Mouse (Mus musculus): ENCODE results near the gene Fbxw10. TPM values are rescaled to one million over a fixed set of nuclear protein-coding genes. Genes with fewer than 3 reads are reported as not detected.

Gene Fbxw10
- total and polyA plus RNA-seq, 3 experiments: 0.89 to 0.97 TPM; not detected in 1

DNA sequence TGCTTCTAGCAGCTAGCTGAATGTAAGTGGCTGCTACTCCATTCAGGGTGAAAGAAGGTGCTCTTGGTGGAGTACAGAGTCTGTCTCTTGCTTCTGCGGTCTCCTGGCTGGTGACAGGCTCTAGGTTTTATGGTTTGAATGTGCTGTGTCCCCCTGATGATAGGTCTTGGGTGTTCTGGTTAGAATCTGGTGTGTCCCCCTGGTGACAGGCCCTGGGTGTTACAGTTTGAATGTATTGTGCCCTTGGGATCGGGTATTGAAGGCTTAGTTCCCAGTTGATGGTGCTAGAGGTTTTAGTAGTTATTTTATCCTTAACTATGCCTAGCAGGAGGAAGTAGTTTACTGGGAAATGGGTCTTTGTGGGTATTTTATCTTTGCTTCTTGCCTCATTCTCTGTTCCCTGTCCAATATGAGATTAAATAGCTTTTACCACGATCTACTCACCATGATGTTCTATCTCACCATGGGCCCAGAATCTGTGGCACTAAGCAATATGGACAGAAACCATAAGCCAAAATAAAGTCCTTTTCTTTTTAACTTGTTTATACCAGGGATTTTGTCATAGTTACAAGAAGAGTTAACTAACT is 62.9 kb downstream of the Fbxw10 start:
- DNase-seq: no peak

DNA sequence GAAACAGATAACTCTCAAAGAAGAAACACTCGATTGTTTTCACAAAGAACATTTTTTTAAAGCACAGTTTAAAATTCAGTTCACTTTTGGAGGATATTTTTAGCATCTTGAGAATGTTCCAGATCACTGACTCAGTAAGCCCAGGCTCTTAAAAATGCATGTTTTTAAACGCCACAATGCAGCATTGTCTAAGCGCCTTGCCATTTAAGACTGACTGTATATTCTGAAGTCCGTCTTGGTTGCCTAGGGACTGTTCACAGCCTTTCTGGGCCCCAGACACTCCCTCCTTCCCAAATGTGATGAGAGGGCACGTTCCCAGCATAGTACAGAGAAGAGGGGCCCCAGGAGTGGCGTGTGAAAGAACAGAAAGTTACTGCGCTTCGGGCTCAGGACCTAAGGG is 64.5 kb downstream of the Fbxw10 start:
- no peak for DNase-seq

DNA sequence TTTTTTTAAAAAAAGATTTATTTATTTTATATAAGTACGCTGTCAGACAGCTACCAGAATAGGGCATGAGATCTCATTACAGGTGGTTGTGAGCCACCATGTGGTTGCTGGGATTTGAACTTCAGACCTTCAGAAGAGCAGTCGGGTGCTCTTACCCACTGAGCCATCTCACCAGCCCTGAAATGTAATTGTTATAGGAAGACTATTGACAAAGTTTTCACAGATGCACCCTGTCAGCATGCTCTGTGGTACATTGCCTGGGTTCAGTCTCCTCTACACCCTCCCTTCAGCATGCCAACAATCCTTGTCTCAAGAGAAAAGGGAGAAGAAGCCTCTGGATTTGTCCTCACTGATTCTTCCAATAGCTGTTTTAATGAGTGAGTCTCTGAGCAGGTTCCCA is 66.3 kb downstream of the Fbxw10 start:
- DNase-seq: no peak

DNA sequence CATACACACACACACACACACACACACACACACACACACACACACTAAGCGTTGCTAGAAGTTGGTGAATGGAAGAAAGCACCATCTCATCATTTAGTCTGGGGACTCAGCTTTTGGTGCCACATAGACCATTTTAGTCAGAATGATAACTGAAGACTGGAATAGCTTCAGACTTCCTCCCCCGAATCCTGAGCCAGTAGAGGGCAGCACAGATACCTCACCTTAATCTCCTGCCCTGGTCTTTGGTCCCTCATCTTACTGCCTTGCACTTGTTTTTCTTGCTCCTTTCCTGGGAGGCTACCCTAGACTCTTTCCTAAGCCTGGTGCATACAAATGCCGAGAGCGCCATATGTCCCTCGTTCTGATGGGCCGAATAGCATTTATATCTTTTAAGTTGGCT is 67.7 kb downstream of the Fbxw10 start:
- peak; percentile 43 for DNase-seq

DNA sequence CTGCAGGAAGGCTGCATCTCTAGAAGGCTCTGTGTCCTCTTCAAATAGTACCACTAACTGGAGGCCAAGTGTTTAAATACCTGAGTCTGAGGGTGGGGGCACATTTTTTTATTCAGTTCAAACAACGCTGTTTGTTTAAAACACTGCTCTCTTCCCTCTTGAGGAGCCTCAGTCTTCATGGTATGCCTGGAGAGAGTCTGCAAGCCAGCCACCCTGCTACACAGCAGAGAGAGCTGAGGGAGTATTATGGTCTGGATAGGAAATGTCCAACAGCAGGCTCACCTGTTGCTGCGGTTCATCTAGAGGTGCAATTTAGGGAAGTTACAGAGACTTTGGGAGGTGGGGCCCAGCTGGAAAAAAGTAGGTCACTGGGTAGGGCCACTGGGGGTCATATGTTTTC is 68.6 kb downstream of the Fbxw10 start:
- DNase-seq: no peak

DNA sequence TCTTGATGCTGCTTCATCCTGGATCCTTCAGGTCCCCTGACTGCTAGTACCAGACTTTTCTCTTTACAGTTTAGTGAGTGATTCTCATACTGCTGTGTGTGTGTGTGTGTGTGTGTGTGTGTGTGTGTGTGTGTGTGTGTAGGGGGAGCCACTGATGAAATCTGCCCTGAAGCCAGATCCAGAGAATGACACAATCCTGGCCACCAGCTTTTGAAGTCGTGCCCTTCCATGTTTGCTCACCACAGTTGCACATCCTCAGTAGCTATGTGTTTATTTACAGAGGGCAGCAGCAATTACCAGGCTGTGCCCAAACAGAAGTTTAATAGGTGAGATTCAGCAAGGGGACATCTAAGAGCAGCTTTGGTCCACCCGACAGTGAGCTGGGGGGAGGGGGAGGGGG is 69.9 kb downstream of the Fbxw10 start:
- no peak for DNase-seq

DNA sequence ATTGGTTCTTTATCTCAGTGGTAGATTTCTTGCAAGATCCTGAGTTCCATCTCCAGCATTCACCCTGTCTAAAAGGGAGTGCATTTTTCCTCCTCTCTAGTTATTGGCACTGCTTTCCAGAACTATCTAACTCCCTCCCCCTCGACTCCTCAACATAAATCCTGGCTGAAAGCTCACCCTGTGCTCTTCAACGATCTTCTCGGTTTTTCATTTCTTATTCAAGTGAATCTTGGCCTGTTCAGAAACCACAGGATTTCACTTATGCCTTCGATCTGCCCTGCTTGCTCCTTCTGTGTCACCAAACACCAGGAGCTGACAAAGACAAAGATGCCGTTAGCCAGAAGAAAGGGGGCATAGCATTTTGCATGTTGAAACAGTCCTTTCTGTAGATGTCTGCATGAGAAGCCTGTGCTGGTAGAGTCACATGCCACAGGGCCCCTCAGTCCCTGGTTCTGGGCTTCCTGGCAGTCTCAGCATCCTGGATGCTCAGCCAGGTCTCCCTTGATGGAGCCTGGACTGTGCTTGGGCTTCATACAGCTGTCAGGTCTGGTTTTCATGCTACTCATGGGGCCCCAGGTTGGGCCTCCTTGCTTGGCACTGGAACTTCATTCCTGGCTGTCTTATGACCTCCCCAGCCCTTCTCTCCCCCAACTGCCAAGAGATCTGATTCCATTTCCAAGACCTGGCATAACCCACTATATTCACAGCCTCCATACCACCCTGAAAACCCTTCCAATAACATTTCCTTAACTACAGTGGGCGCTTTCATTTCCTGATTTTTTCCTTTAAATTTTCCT is 73.3 kb downstream of the Fbxw10 start:
- DNase-seq: no peak

DNA sequence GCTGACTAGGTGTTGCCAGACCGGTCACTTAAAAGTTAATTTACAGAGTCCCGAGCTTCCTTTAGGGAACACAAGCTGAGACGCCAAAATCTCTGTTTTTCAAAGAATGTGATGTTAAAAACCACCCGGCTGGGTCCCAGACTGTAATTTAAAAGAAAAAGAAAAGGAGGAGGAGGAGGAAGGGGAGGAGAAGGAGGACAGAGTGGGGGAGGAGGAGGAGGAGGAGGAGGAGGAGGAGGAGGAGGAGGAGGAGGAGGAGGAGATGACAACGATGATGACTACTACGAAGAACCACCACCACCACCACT is 73.8 kb downstream of the Fbxw10 start:
- no peak for DNase-seq

DNA sequence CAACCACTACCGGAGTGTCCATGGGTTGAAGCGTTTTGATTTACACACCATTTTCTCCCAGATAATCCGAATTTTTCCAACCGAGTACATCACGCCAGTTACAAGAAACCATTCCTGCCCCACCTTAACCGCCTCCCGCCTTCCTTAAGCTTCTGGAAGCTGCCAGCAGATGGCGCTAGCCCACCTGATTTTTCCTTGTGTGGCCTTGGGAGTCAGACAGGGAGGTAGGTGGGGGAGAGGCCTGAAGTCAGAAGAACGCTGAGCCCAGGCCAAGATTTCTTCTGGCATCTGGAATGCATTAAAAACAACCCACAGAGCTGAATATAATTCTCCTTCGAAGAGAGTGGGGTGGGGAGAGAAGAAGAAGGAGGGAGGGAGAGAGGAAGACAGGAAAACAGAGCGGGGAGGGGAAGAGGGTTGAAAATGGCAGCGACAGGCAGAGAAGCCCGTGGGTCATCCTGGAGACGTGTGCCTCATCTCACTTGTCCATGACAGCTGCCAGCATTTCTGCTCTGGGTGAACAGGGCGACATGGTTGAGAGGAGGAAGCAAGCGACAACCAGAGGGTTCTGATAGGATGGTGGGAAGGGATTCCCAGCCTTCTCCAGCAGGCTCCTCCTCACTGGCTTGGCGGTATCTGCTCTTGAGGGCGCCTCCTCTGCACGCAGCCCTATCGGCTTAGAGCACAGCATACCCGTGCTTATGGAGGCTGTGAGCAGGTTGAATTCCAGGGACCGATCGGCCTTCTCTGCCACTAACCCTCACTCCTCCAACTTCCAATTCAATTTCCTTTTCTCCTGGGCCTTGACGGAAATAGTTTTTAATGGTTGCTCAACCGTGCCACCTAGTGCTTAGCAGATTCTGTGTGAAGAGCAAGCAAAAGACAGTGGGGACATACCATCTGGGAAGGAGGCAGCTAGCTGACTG is 74.4 kb downstream of the Fbxw10 start:
- DNase-seq: peak; percentile 91

DNA sequence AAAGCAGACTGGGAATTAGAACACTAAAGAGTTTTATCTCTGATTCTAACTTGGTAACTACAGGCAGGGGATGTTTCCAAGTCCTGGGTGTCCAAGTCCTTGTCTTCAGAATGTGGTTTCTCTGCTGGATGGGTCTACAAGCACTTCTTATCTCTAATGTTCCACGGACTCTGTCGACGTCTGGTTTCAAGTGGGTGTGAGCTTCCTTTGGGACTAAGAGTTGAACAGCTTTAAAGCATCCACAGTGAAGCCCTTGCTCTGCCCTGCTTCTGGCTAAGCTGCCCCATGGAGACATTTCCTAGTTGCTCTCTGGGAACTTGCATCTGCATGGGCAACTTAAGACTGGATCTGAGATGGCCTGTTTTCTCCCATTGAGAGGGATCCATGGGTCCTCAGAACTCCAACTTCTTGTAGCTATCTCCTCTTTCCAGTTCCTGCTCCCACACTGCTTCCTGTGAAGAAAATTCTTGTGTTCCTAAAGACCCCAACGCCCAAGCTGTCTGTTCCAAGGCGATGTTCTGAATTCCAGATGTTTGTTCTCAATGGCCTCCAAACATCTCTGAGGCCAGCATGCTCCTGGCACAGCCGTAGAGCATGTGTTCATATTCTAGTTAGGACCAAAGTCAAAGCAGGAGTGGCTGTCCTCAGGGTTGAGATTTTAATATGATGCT is 77.4 kb downstream of the Fbxw10 start:
- DNase-seq: no peak

Other genes with a start within 250 kb of the Fbxw10 start
- gene Lrrc75a, start 198.5 kb upstream of the Fbxw10 start, total RNA-seq (2021): 10 to 100 TPM; 17.5 to 40.5 TPM
- 46.9 and 73.5 TPM in 2 replicates for gene Lrrc75a, start 198.5 kb upstream of the Fbxw10 start, polyA plus RNA-seq (2012; rRNA removed)
- 10 to 100 TPM; 34.5 to 47.3 TPM for gene Mmgt2, start 198.4 kb upstream of the Fbxw10 start, total RNA-seq (2021)
- 87.2 and 88.1 TPM in 2 replicates for gene Mmgt2, start 198.4 kb upstream of the Fbxw10 start, polyA plus RNA-seq (2012; rRNA removed)
- gene Zfp287, start 115.2 kb upstream of the Fbxw10 start, total RNA-seq (2021): 1 to 10 TPM; 2.9 to 5.0 TPM
- gene Zfp287, start 115.2 kb upstream of the Fbxw10 start, polyA plus RNA-seq (2012; rRNA removed): 0.89 and 1.3 TPM in 2 replicates
- not detected for gene Gm10428, start 94.0 kb upstream of the Fbxw10 start, total RNA-seq (2021)
- not detected in 2 replicates for gene Gm10428, start 94.0 kb upstream of the Fbxw10 start, polyA plus RNA-seq (2012; rRNA removed)
- gene Zfp286, start 57.6 kb upstream of the Fbxw10 start, total RNA-seq (2021): 1 to 10 TPM; 1.5 to 3.5 TPM
- gene Zfp286, start 57.6 kb upstream of the Fbxw10 start, polyA plus RNA-seq (2012; rRNA removed): 0.21 TPM in 1 of 2 replicates, not detected in the other
- 1 to 10 TPM; 5.7 to 9.6 TPM for gene Trim16, start 26.8 kb upstream of the Fbxw10 start, total RNA-seq (2021)
- 1.7 and 2.2 TPM in 2 replicates for gene Trim16, start 26.8 kb upstream of the Fbxw10 start, polyA plus RNA-seq (2012; rRNA removed)
- gene Tvp23b, start 32.4 kb downstream of the Fbxw10 start, total RNA-seq (2021): 10 to 100 TPM; 31.7 to 54.6 TPM
- gene Tvp23b, start 32.4 kb downstream of the Fbxw10 start, polyA plus RNA-seq (2012; rRNA removed): 3.6 and 4.6 TPM in 2 replicates
- not detected for gene Cdrt4, start 104.1 kb downstream of the Fbxw10 start, total RNA-seq (2021)
- 0.16 TPM in 1 of 2 replicates, not detected in the other for gene Cdrt4, start 104.1 kb downstream of the Fbxw10 start, polyA plus RNA-seq (2012; rRNA removed)
- not detected for gene Tekt3, start 214.6 kb downstream of the Fbxw10 start, total RNA-seq (2021)
- not detected in 2 replicates for gene Tekt3, start 214.6 kb downstream of the Fbxw10 start, polyA plus RNA-seq (2012; rRNA removed)